Mouse (Mus musculus) liver, embryonic 16.5 days (tissue): ENCODE measurements at regions not wholly inside any gene's neighbourhood (a gene's known extent, or its start where the extent isn't known, plus 50 kb on each side); places are given as distances from the start of the nearest gene placed in this dataset.

Experiments
- ATAC-seq: fragments of 200-750 bp; cut with Nextera tagmentation; 2 replicates; pipeline ENCODE4 v1.8.0; 2017; ENCODE audit warnings: low read depth, mild to moderate bottlenecking, moderate number of reproducible peaks, moderate library complexity
- H3K27ac ChIP-seq: fragments of 300-500 bp; sonication (generic); 2 replicates; pipeline ENCODE4 v1.5.1; 2014; ENCODE audit warnings: mild to moderate bottlenecking, low read length
- H3K27me3 ChIP-seq: fragments of 300-500 bp; sonication (generic); 2 replicates; pipeline ENCODE4 v1.6.1; 2014; ENCODE audit warnings: low read depth, low read length, mixed read lengths; ENCODE audit not compliant: control insufficient read depth, insufficient read depth
- H3K36me3 ChIP-seq: fragments of 300-500 bp; sonication (generic); 2 replicates; pipeline ENCODE4 v1.6.1; 2014; ENCODE audit warnings: mild to moderate bottlenecking; ENCODE audit not compliant: control insufficient read depth, insufficient read depth
- H3K4me1 ChIP-seq: fragments of 300-500 bp; sonication (generic); 2 replicates; pipeline ENCODE4 v1.6.1; 2014; ENCODE audit warnings: low read depth, low read length, mixed read lengths; ENCODE audit not compliant: control insufficient read depth
- H3K4me2 ChIP-seq: fragments of 300-500 bp; sonication (generic); 2 replicates; pipeline ENCODE4 v1.6.1; 2014; ENCODE audit warnings: low read depth, low read length, mixed read lengths
- H3K4me3 ChIP-seq: fragments of 300-500 bp; sonication (generic); 2 replicates; pipeline ENCODE4 v1.5.1; 2014; ENCODE audit warnings: low read depth, mild to moderate bottlenecking, low read length
- H3K9ac ChIP-seq: fragments of 300-500 bp; sonication (generic); 2 replicates; pipeline ENCODE4 v1.6.1; 2014; ENCODE audit warnings: low read depth, low read length
- H3K9me3 ChIP-seq: fragments of 300-500 bp; sonication (generic); replicated peaks from 2 replicates; pipeline ENCODE4 v1.6.1; 2016; ENCODE audit warnings: low read length; ENCODE audit not compliant: control insufficient read depth
- WGBS: fragments of 180-500 bp; shearing (Covaris S2); extraction: QIAGEN DNeasy Blood & Tissue Kit; methylation state at CpG from one replicate; pipeline ENCODE4 v1.1.7; 2014; ENCODE audit not compliant: insufficient replicate concordance; 5-methylcytosine and 5-hydroxymethylcytosine counted together

DNA sequence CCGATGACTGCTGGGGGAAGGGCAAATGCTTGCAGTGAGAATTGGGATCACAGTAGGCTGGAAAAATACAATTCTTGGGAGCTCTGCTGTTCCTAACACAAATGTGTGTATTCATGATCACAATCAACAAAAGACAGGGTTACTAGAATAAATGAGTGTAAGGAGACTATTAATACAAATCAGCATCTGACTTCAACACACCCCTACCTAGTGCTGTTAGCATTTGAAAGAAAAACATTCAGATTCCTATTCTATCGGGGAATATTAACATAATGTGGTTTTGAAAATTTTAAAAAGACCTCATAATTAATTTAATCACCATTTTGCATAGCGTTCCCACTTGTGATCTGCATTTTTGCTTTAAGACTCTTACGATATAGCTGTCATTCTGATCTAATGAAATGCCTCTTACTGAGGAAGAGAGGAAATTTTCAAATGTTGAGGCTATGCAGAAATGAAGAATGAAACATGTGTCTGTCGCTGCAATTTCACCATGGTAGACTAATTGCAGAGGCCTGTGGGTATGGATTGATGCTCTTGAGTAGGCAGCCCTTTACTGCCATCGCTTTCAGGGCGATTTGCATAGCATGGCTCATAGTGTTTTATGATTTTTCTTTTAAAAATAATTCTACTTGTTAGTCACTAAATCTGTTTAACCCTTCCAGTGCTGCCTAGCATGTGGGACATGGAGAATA is 410.8 kb downstream of the Hsfy2 start:
- Histone ChIP-seq H3K9ac (no peak overlapping the region), H3K27ac (no peak overlapping the region), H3K36me3 (no peaks in the 10 kb centered on the region), H3K4me3 (no peak overlapping the region), H3K4me1 (no peaks in the 10 kb centered on the region), H3K4me2 (no peak overlapping the region), H3K27me3 (no peaks in the 10 kb centered on the region), H3K9me3 (no peaks in the 10 kb centered on the region)
- 60% methylated on average over 7 of the region's 7 CpGs for WGBS
- ATAC-seq = no peak

DNA sequence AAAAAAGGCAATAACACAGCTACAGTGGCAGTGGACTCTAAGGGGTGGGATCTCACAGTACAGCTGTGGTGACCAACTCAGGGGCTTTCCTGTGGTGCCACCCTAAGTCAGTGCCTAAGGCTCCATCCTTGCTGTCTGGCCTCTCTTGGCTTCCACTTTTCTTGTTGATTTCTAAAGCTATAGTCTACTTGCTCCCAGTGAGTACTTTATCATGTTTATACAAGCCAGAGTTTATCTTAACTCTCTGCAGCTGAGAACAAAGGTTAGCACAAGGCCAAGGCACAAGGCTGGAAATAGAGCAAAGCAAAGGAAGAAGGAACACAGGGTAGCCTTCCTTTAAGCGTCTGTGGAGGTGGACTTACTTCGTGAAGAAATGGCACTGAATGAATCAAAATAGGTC is 417.5 kb downstream of the Hsfy2 start:
- Histone ChIP-seq H3K4me1 (no peaks in the 10 kb centered on the region), H3K9me3 (no peaks in the 10 kb centered on the region), H3K9ac (no peak overlapping the region), H3K27ac (no peak overlapping the region), H3K27me3 (no peaks in the 10 kb centered on the region), H3K4me2 (no peak overlapping the region), H3K36me3 (no peaks in the 10 kb centered on the region), H3K4me3 (no peak overlapping the region)
- no peak for ATAC-seq
- WGBS = 22% methylated on average over 2 of the region's 2 CpGs

DNA sequence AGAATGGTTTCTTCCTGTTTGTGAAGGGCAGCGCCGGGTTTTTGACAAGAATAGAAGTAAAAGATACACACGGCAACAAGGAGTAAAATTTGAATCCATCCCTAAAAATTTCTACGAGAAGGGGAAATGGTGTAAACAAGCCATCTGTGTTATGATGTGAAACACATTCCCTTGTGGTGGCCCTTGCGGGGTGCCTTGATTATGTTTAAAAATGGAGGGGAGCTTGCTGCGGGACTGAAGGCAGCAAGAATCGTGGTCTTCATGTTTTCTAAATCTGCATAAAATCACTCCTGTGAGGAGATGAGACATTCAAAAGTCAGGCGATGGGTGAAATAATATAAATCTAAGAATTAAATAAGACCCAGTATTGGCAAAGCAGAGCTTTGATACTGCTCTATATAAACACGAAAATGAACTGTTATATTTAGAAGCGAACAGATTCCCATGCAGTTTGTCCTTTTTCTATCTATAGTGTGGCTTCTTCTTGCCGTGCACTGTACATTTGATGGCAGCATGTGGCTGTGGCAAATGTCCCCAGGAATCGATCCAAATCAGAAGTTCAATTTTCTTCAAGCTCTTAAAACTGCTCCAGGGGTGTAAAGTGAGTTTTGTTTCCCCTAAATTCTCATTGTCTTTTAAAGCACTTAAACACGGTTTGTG is 426.4 kb downstream of the Hsfy2 start:
- H3K4me3 ChIP-seq = no peak overlapping the region
- no peak overlapping the region for H3K4me2 ChIP-seq
- H3K36me3 ChIP-seq = no peaks in the 10 kb centered on the region
- no peak for ATAC-seq
- H3K27me3 ChIP-seq = no peaks in the 10 kb centered on the region
- WGBS = 65% methylated on average over 13 of the region's 13 CpGs
- H3K27ac ChIP-seq = no peak overlapping the region
- no peak overlapping the region for H3K9ac ChIP-seq
- H3K4me1 ChIP-seq = no peaks in the 10 kb centered on the region
- no peaks in the 10 kb centered on the region for H3K9me3 ChIP-seq

DNA sequence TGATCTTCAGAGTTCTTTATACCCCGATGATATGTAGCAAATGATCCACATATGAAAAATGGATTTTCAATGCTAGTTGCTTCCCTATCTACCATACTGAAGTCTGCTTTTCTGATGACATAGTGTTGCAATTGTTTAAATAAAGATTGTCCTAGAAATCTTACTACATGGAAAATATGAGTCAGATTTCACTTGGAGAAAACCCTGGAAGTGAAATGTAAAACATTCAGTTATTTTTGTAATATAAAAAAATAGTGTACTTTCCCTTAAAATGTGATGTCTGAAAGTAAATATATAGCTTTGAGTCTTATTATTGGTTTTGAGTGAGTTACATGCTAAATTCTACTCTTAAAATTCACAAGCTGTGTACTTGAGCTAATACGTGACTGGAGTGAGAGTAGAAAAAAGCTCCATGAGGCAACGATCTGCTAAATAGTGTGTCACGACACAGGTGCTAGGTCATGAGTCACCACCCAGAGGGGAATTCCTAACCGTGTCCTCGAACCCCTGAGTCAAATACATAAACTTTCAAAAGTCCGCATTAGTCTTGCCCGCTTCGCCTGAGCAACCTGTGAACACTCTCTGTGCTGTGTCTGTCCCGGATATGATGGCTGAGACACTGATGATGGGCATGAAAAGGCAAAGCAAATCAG is 430.5 kb downstream of the Hsfy2 start:
- no peaks in the 10 kb centered on the region for H3K9me3 ChIP-seq
- WGBS = 72% methylated on average over 10 of the region's 10 CpGs

DNA sequence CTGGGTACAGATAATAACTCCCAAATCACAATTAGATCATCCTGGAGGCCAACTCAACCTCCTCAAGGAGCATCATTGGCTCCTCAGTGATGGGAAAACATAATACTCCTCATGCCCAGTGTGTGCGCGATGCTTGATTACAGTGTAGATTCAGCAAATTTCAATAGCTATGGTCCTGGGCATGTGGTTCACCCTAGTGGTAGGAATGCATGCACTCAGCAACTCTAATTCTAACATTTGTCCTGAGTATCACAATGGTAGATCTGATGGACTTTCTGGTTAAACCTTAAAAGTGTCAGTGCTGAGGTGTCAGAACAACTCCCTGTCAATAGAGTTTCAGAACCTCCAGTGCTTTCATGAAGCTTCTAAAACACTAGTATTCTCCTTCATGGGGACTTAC is 442.0 kb downstream of the Hsfy2 start:
- H3K4me1 ChIP-seq = no peaks in the 10 kb centered on the region
- H3K36me3 ChIP-seq = no peaks in the 10 kb centered on the region
- no peak overlapping the region for H3K9ac ChIP-seq
- no peak for ATAC-seq
- WGBS = 85% methylated on average over 2 of the region's 2 CpGs
- H3K9me3 ChIP-seq = no peaks in the 10 kb centered on the region
- H3K27me3 ChIP-seq = no peaks in the 10 kb centered on the region
- H3K4me3 ChIP-seq = no peak overlapping the region
- H3K4me2 ChIP-seq = no peak overlapping the region
- no peak overlapping the region for H3K27ac ChIP-seq

More for the DNA sequence above, 430.5 kb downstream of the Hsfy2 start:
- no peak overlapping the region for H3K9ac ChIP-seq
- no peak for ATAC-seq
- no peak overlapping the region for H3K4me3 ChIP-seq
- H3K27me3 ChIP-seq = no peaks in the 10 kb centered on the region
- H3K4me1 ChIP-seq = no peaks in the 10 kb centered on the region
- no peak overlapping the region for H3K27ac ChIP-seq
- H3K4me2 ChIP-seq = no peak overlapping the region
- no peaks in the 10 kb centered on the region for H3K36me3 ChIP-seq

DNA sequence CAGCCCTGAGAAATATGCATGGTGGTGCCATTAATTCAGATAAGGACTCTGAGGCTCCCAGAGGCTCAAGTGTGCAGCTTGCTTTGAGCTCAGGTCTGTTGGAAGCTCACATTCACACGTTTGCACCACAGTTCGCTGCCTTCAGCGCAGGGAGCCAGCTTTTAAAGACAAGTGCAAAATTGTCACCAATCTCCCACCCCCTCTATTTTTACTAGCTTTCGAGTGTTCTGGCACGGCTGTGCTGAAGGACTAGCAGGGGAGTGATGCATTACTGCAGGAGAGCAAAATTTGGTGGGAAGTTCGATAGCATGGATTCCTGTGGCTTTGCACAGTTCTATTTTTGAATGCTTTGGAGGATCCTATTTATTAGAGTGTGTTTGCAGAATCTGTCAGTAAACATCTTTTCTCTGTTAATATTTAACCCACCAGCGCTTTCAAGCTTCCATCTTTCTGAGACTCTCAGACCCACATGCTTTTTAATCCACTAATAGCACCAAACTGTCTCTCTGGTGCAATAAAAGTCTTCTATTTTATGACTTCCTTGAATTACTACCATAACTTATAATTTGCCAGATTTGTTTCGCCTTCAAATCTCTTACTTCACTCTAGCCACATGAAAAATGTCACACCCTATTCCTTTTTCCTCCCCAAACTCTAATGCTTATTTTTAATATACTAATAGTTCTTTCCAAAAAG is 453.6 kb downstream of the Hsfy2 start:
- Histone ChIP-seq H3K4me2 (no peak overlapping the region), H3K27ac (no peak overlapping the region), H3K27me3 (no peaks in the 10 kb centered on the region), H3K36me3 (no peaks in the 10 kb centered on the region), H3K9ac (no peak overlapping the region), H3K4me3 (no peak overlapping the region), H3K9me3 (no peaks in the 10 kb centered on the region), H3K4me1 (no peaks in the 10 kb centered on the region)
- 57% methylated on average over 8 of the region's 8 CpGs for WGBS
- ATAC-seq = no peak

DNA sequence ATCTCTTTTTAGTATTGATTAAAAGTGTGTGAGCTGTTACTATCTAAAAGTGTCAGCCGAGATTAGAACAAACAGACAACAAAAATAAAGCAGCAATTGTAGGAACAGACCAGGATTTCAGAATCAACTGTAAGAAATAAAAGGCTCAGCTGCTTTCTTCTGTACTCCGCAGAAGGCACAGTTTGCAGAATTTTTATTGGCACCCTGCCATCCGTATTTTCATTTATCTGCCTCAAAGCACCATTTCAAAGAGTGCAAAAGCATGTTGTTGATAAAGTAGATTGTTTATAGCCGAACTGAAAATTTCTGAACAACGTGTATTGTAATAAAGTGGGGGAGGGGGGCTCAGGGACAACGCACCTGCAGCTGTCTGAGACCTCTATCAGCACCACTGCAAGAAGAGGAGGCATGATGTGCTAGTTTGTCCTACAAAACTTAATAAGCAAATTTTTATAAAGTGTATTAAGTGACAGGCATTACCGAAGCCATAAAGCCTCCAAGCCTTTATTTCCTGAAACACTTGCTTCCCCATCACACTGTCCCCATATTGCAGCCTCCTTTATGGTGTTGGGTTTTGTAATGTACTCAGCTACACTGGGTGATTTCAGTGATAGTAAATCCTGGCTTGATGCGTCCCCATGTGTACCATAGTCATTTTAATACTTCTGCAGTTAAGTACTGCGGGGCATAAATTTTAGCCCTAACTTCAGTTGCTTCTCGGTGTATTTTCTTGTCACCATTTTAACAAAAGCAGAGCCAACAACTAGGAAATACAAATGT is 457.8 kb downstream of the Hsfy2 start:
- no peaks in the 10 kb centered on the region for H3K36me3 ChIP-seq
- no peak overlapping the region for H3K4me2 ChIP-seq
- no peaks in the 10 kb centered on the region for H3K9me3 ChIP-seq
- H3K27me3 ChIP-seq = no peaks in the 10 kb centered on the region
- H3K4me3 ChIP-seq = no peak overlapping the region
- no peaks in the 10 kb centered on the region for H3K4me1 ChIP-seq
- no peak overlapping the region for H3K27ac ChIP-seq
- ATAC-seq = no peak
- 64% methylated on average over 10 of the region's 10 CpGs for WGBS
- no peak overlapping the region for H3K9ac ChIP-seq

DNA sequence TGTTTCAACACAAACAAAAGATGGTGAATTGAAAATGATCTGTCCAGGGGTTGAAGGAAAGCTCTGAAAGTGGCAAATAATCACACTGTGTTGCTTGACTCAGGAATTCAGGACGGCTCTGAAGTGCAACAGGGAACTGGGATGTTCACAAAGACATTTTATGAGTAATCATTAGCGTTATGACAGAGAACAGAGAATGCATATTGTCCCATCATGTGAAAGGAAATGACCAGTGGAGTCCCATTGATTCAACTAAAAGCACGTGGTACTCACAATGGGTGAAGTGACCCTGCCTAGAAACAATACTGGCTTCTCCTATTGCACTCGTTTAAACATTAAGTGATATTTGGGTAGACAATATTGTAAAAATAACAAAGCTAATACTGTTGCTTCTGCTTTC is 466.1 kb downstream of the Hsfy2 start:
- Histone ChIP-seq H3K9ac (no peak overlapping the region), H3K27me3 (no peaks in the 10 kb centered on the region), H3K27ac (no peak overlapping the region), H3K4me2 (no peak overlapping the region), H3K4me3 (no peak overlapping the region), H3K9me3 (no peaks in the 10 kb centered on the region), H3K4me1 (no peaks in the 10 kb centered on the region), H3K36me3 (no peaks in the 10 kb centered on the region)
- no peak for ATAC-seq
- 46% methylated on average over 4 of the region's 4 CpGs for WGBS
